Mouse (Mus musculus) C2C12 (cell line): Measurements from ENCODE around the gene Hvcn1. TPM values are rescaled to one million over a fixed set of nuclear protein-coding genes. Genes with fewer than 3 reads are reported as not detected.

Experiments used
- H3K27me3 ChIP-seq: one replicate; pipeline ENCODE4 v1.6.1; 2011; ENCODE audit not compliant: control insufficient read depth, insufficient read depth, insufficient read length
- H3K36me3 ChIP-seq: one replicate; pipeline ENCODE4 v1.6.1; 2011; ENCODE audit not compliant: control insufficient read depth, insufficient read depth
- H3K4me3 ChIP-seq: one replicate; pipeline ENCODE4 v1.5.1; 2011; ENCODE audit warnings: mild to moderate bottlenecking, control low read depth; ENCODE audit not compliant: poor library complexity, insufficient read depth, severe bottlenecking
- H3K79me2 ChIP-seq: one replicate; pipeline ENCODE4 v1.6.1; 2011; ENCODE audit not compliant: control insufficient read depth, insufficient read depth
- H3K79me3 ChIP-seq: one replicate; pipeline ENCODE4 v1.6.1; 2011; ENCODE audit warnings: low read depth, control low read depth
- H3ac ChIP-seq: one replicate; pipeline ENCODE3; 2011; ENCODE audit warnings: low read depth; ENCODE audit not compliant: control insufficient read depth, insufficient read length
- CEBPB ChIP-seq: IDR thresholded peaks from one replicate; pipeline ENCODE4 v1.6.1; 2011; ENCODE audit warnings: low read depth, mild to moderate bottlenecking, control low read depth, moderate library complexity
- CTCF ChIP-seq: IDR thresholded peaks from one replicate; pipeline ENCODE4 v1.5.1; 2011; ENCODE audit not compliant: control insufficient read depth, insufficient read depth, insufficient read length
- FOSL1 ChIP-seq: IDR thresholded peaks from one replicate; pipeline ENCODE4 v1.8.0; 2011; ENCODE audit warnings: mild to moderate bottlenecking, low read length; ENCODE audit not compliant: poor library complexity, insufficient read depth, severe bottlenecking
- MAX ChIP-seq: IDR thresholded peaks from one replicate; pipeline ENCODE4 v1.6.1; 2011; ENCODE audit warnings: mild to moderate bottlenecking, control low read depth
- MYOD1 ChIP-seq: IDR thresholded peaks from one replicate; pipeline ENCODE4 v1.6.1; 2011; ENCODE audit warnings: low read depth; ENCODE audit not compliant: control insufficient read depth, insufficient read length
- MYOG ChIP-seq: IDR thresholded peaks from one replicate; pipeline ENCODE4 v1.6.1; 2011; ENCODE audit not compliant: control insufficient read depth, insufficient read length; ENCODE audit errors: extremely low read depth
- USF1 ChIP-seq: IDR thresholded peaks from one replicate; pipeline ENCODE4 v1.6.1; 2011; ENCODE audit warnings: low read depth, mild to moderate bottlenecking, control low read depth, moderate library complexity
- polyA plus RNA-seq: library from polyadenylated mRNA; unstranded; fragments of >200 nt; fragmentation: generic; extraction: Trizol; gene quantifications from one replicate; pipeline ENCODE4 v1.2.1, GENCODE M21; 2012; ENCODE audit warnings: missing spikeins

Gene Hvcn1
- polyA plus RNA-seq, 1 experiment: 0.02 TPM

GRCm38 (mm10) chr5:122190465-122190864, 16.1 kb upstream of the Hvcn1 start:
- no peaks in the 10 kb centered on the region for H3K79me2 ChIP-seq
- no peak for TF ChIP-seq USF1
- TF ChIP-seq MYOD1: no peak
- TF ChIP-seq MYOG: no peak
- no peak for TF ChIP-seq FOSL1
- no peak for TF ChIP-seq CTCF
- TF ChIP-seq MAX: no peak
- TF ChIP-seq CEBPB: no peak

GRCm38 (mm10) chr5:122191269-122192063, 15.1 kb upstream of the Hvcn1 start:
- Histone ChIP-seq H3ac (no peak overlapping the region), H3K79me2 (no peaks in the 10 kb centered on the region), H3K36me3 (no peaks in the 10 kb centered on the region), H3K4me3 (no peak overlapping the region), H3K79me3 (no peaks in the 10 kb centered on the region), H3K27me3 (no peaks in the 10 kb centered on the region)
- TF ChIP-seq USF1 (no peak), MYOD1 (no peak), CEBPB (no peak), FOSL1 (no peak), CTCF (no peak), MAX (no peak), MYOG (no peak)

More at GRCm38 (mm10) chr5:122190465-122190864, 16.1 kb upstream of the Hvcn1 start:
- Histone ChIP-seq H3K36me3 (no peaks in the 10 kb centered on the region), H3K79me3 (no peaks in the 10 kb centered on the region), H3K4me3 (no peak overlapping the region), H3K27me3 (no peaks in the 10 kb centered on the region), H3ac (no peak overlapping the region)

GRCm38 (mm10) chr5:122192347-122192746, 14.3 kb upstream of the Hvcn1 start:
- Histone ChIP-seq H3K79me2 (no peaks in the 10 kb centered on the region), H3ac (no peak overlapping the region), H3K36me3 (no peaks in the 10 kb centered on the region), H3K4me3 (no peak overlapping the region), H3K27me3 (no peaks in the 10 kb centered on the region), H3K79me3 (no peaks in the 10 kb centered on the region)
- TF ChIP-seq USF1: no peak
- no peak for TF ChIP-seq FOSL1
- no peak for TF ChIP-seq MYOD1
- no peak for TF ChIP-seq MAX
- no peak for TF ChIP-seq MYOG
- TF ChIP-seq CTCF: no peak
- no peak for TF ChIP-seq CEBPB

GRCm38 (mm10) chr5:122200872-122201271, 5.7 kb upstream of the Hvcn1 start:
- TF ChIP-seq FOSL1 (no peak), CEBPB (no peak), MYOD1 (no peak), CTCF (no peak)

GRCm38 (mm10) chr5:122201904-122202303, 4.7 kb upstream of the Hvcn1 start:
- Histone ChIP-seq H3K4me3 (no peak overlapping the region), H3K36me3 (no peaks in the 10 kb centered on the region), H3K79me3 (no peaks in the 10 kb centered on the region), H3K79me2 (no peaks in the 10 kb centered on the region), H3ac (no peak overlapping the region), H3K27me3 (peaks cover 12% of the 10 kb centered on the region)
- TF ChIP-seq MYOD1 (no peak), MAX (no peak), USF1 (no peak), MYOG (no peak), CTCF (no peak), CEBPB (no peak), FOSL1 (no peak)

More at GRCm38 (mm10) chr5:122200872-122201271, 5.7 kb upstream of the Hvcn1 start:
- H3K36me3 ChIP-seq: no peaks in the 10 kb centered on the region
- H3K27me3 ChIP-seq: peaks cover 7% of the 10 kb centered on the region
- no peak overlapping the region for H3K4me3 ChIP-seq
- H3ac ChIP-seq: no peak overlapping the region
- H3K79me3 ChIP-seq: no peaks in the 10 kb centered on the region
- no peaks in the 10 kb centered on the region for H3K79me2 ChIP-seq
